Mouse (Mus musculus) liver, embryonic 14.5 days (tissue): Measurements from ENCODE around the gene Mogat2. TPM values are rescaled to one million over a fixed set of nuclear protein-coding genes. Genes with fewer than 3 reads are reported as not detected.

Experiments
- ATAC-seq: fragments of 200-750 bp; cut with Nextera tagmentation; 2 replicates; pipeline ENCODE4 v1.8.0; 2017; ENCODE audit warnings: moderate number of reproducible peaks, mild to moderate bottlenecking, moderate library complexity; ENCODE audit not compliant: insufficient read depth
- DNase-seq, 3 experiments: peaks; one replicate each; pipeline ENCODE4 v3.0.0-alpha.2; 2012 to 2013; ENCODE audit warnings: low read depth in 3 of 3, low spot score in 3 of 3
- H3K27ac ChIP-seq: fragments of 300-500 bp; sonication (generic); 2 replicates; pipeline ENCODE4 v1.5.1; 2014; ENCODE audit warnings: moderate library complexity, mild to moderate bottlenecking, control low read depth, inconsistent platforms
- H3K27me3 ChIP-seq: fragments of 300-500 bp; sonication (generic); 2 replicates; pipeline ENCODE4 v1.6.1; 2014; ENCODE audit warnings: mild to moderate bottlenecking, low read length, moderate library complexity; ENCODE audit not compliant: control insufficient read depth, insufficient read depth
- H3K36me3 ChIP-seq: fragments of 300-500 bp; sonication (generic); replicated peaks from 2 replicates; pipeline ENCODE4 v1.6.1; 2014; ENCODE audit warnings: low read depth; ENCODE audit not compliant: control insufficient read depth, insufficient read depth
- H3K4me1 ChIP-seq, 2 experiments: fragments of 200-500 bp in 1 of 2; fragments of 300-500 bp in 1 of 2; sonication (generic) in 1 of 2; replicated peaks; 2 replicates each; pipeline ENCODE4 v1.6.1; 2012 to 2014; ENCODE audit warnings: antibody characterized with exemption in 1 of 2, inconsistent platforms in 1 of 2, low read length in 1 of 2; ENCODE audit not compliant: control insufficient read depth in 2 of 2, insufficient read depth in 2 of 2
- H3K4me2 ChIP-seq: fragments of 300-500 bp; sonication (generic); 2 replicates; pipeline ENCODE4 v1.6.1; 2014; ENCODE audit warnings: low read depth, mild to moderate bottlenecking, control low read depth, moderate library complexity
- H3K4me3 ChIP-seq, 2 experiments: fragments of 200-500 bp in 1 of 2; fragments of 300-500 bp in 1 of 2; sonication (generic) in 1 of 2; 2 replicates each; pipeline ENCODE4 v1.5.1; 2012 to 2014; ENCODE audit warnings: low read depth in 2 of 2, low read length in 2 of 2, mild to moderate bottlenecking in 2 of 2, control low read depth in 1 of 2, inconsistent platforms in 1 of 2, moderate library complexity in 1 of 2; ENCODE audit not compliant: insufficient read depth in 1 of 2
- H3K9ac ChIP-seq: fragments of 300-500 bp; sonication (generic); replicated peaks from 2 replicates; pipeline ENCODE4 v1.6.1; 2014; ENCODE audit warnings: mild to moderate bottlenecking, control low read depth, moderate library complexity
- H3K9me3 ChIP-seq: fragments of 300-500 bp; sonication (generic); 2 replicates; pipeline ENCODE4 v1.6.1; 2016; ENCODE audit warnings: low read length, mixed read lengths; ENCODE audit not compliant: control insufficient read depth
- CTCF ChIP-seq: IDR thresholded peaks from 2 replicates; pipeline ENCODE4 v1.5.1; 2016; ENCODE audit warnings: antibody characterized with exemption, low read depth, control low read depth
- EP300 ChIP-seq: IDR thresholded peaks from 2 replicates; pipeline ENCODE4 v1.6.1; 2016; ENCODE audit warnings: antibody characterized with exemption, low read depth
- WGBS: fragments of 180-500 bp; shearing (Covaris S2); extraction: QIAGEN DNeasy Blood & Tissue Kit; methylation state at CpG from one replicate; pipeline ENCODE4 v1.1.7; 2014; ENCODE audit not compliant: insufficient replicate concordance; 5-methylcytosine and 5-hydroxymethylcytosine counted together
- polyA plus RNA-seq, 2 experiments: library from polyadenylated mRNA; depleted of rRNA in 1 of 2; stranded (reverse) in 1 of 2; unstranded in 1 of 2; fragments of >200 nt; fragmentation: Nextera tagmentation in 1 of 2; extraction: Ambion mirVana in 1 of 2; gene quantifications; 2 replicates each; pipeline versions ENCODE4 v1.2.1 to v1.2.3; 2012 to 2014

Mogat2 gene
- polyA plus RNA-seq, 2 experiments: 13.5 to 30.3 TPM

- WGBS: 2% methylated on average over 32 of the region's 34 CpGs
- Histone ChIP-seq H3K4me1 (no peaks in the 10 kb centered on the region), H3K36me3 (no peaks in the 10 kb centered on the region), H3K4me2 (peak within 1 kb of the TSS; percentile 32), H3K27me3 (peaks cover 60% of the 10 kb centered on the region), H3K9ac (no peak within 1 kb of the TSS), H3K4me3 (peak within 1 kb of the TSS in 1 of 2 experiments; percentile 26; a peak in 2 of 4 replicates), H3K27ac (no peak within 1 kb of the TSS), H3K9me3 (no peaks in the 10 kb centered on the region)
- TF ChIP-seq EP300 (no peak), CTCF (no peak)
- DNase-seq (no peak), ATAC-seq (no peak)
These were observed 29.0 kb upstream of the Mogat2 start, which contains the start of gene Map6 for GRCm38 (mm10) chr7:99267251-99267896. Gene Map6 (plus strand): TSS chr7:99267447.

- Histone ChIP-seq H3K9me3 (no peaks in the 10 kb centered on the region), H3K27me3 (peaks cover 41% of the 10 kb centered on the region), H3K4me3 (no peak overlapping the region), H3K4me2 (no peak overlapping the region), H3K27ac (no peak overlapping the region), H3K9ac (no peak overlapping the region), H3K36me3 (no peaks in the 10 kb centered on the region), H3K4me1 (no peaks in the 10 kb centered on the region)
- no peak for ATAC-seq
- no peak for TF ChIP-seq EP300
- TF ChIP-seq CTCF: no peak
- no peak for DNase-seq
These were observed 26.2 kb upstream of the Mogat2 start for GRCm38 (mm10) chr7:99264597-99264996.

GRCm38 (mm10) chr7:99263509-99263908 is 25.1 kb upstream of the Mogat2 start:
- Histone ChIP-seq H3K4me1 (no peaks in the 10 kb centered on the region), H3K9me3 (no peaks in the 10 kb centered on the region), H3K27ac (no peak overlapping the region), H3K4me3 (no peak overlapping the region), H3K4me2 (no peak overlapping the region), H3K9ac (no peak overlapping the region), H3K27me3 (peaks cover 30% of the 10 kb centered on the region), H3K36me3 (no peaks in the 10 kb centered on the region)
- TF ChIP-seq CTCF (no peak), EP300 (no peak)
- ATAC-seq: no peak
- no peak for DNase-seq
- 18% methylated on average over 4 of the region's 4 CpGs for WGBS

GRCm38 (mm10) chr7:99261900-99262299 is 23.5 kb upstream of the Mogat2 start:
- ATAC-seq: no peak
- H3K4me1 ChIP-seq: no peaks in the 10 kb centered on the region
- no peak overlapping the region for H3K9ac ChIP-seq
- 47% methylated on average over 3 of the region's 3 CpGs for WGBS
- no peak for DNase-seq
- peaks cover 14% of the 10 kb centered on the region for H3K27me3 ChIP-seq
- TF ChIP-seq CTCF (peak; percentile 29; the same call in 1 of the 2 replicates), EP300 (no peak)
- no peak overlapping the region for H3K4me3 ChIP-seq
- no peak overlapping the region for H3K27ac ChIP-seq
- no peaks in the 10 kb centered on the region for H3K9me3 ChIP-seq
- no peak overlapping the region for H3K4me2 ChIP-seq
- H3K36me3 ChIP-seq: no peaks in the 10 kb centered on the region

GRCm38 (mm10) chr7:99255006-99255405 is 16.6 kb upstream of the Mogat2 start:
- Histone ChIP-seq H3K9me3 (no peaks in the 10 kb centered on the region), H3K4me2 (no peak overlapping the region), H3K9ac (no peak overlapping the region), H3K4me1 (no peaks in the 10 kb centered on the region), H3K27me3 (no peaks in the 10 kb centered on the region; the same call in none of the 2 replicates), H3K4me3 (no peak overlapping the region), H3K27ac (no peak overlapping the region), H3K36me3 (no peaks in the 10 kb centered on the region)
- ATAC-seq (no peak), DNase-seq (no peak)
- WGBS: 59% methylated on average over 7 of the region's 7 CpGs
- TF ChIP-seq CTCF: no peak
- no peak for TF ChIP-seq EP300
